Mouse (Mus musculus) layer of hippocampus, postnatal 10 days (tissue): ENCODE data around the gene Rapgef6. TPM values are rescaled to one million over a fixed set of nuclear protein-coding genes. Genes with fewer than 3 reads are reported as not detected.
"Not testable (repeated sequence)": the region's sequence is repeated elsewhere in the genome, so short reads cannot be mapped to it uniquely, and the experiment has no call there.

Source experiments
- DNase-seq, 2 experiments: peaks; one replicate each; pipeline ENCODE4 v3.0.0; 2021; ENCODE audit warnings: low spot score in 2 of 2
- total RNA-seq, 2 experiments: library from RNA; stranded (reverse); gene quantifications; 2 replicates each; pipeline ENCODE4 v1.2.3; 2021

The Rapgef6 gene
- total RNA-seq, 2 experiments from 2014 or later: 35.9 to 43.7 TPM

GRCm38 (mm10) chr11:54567959-54568358, 45.3 kb downstream of the Rapgef6 start:
- no peak for DNase-seq

- DNase-seq: no peak
Measured at GRCm38 (mm10) chr11:54574741-54575140, 52.1 kb downstream of the Rapgef6 start.

- no peak for DNase-seq
Measured at GRCm38 (mm10) chr11:54592585-54592984, 69.9 kb downstream of the Rapgef6 start.

- no peak for DNase-seq
Measured at GRCm38 (mm10) chr11:54594049-54594448, 71.4 kb downstream of the Rapgef6 start.

- DNase-seq: no peak
Measured at GRCm38 (mm10) chr11:54595053-54595452, 72.4 kb downstream of the Rapgef6 start.

GRCm38 (mm10) chr11:54595905-54596555, 73.4 kb downstream of the Rapgef6 start:
- no peak for DNase-seq

- no peak for DNase-seq
Measured at GRCm38 (mm10) chr11:54597902-54598447, 75.3 kb downstream of the Rapgef6 start.

GRCm38 (mm10) chr11:54601121-54601520, 78.5 kb downstream of the Rapgef6 start:
- no peak for DNase-seq

- DNase-seq: not testable (repeated sequence)
Measured at GRCm38 (mm10) chr11:54602764-54603163, 80.1 kb downstream of the Rapgef6 start.

GRCm38 (mm10) chr11:54604415-54604814, 81.8 kb downstream of the Rapgef6 start:
- DNase-seq: no peak

- DNase-seq: no peak
Measured at GRCm38 (mm10) chr11:54613628-54614027, 91.0 kb downstream of the Rapgef6 start.

- no peak for DNase-seq
Measured at GRCm38 (mm10) chr11:54614560-54614959, 91.9 kb downstream of the Rapgef6 start.

- DNase-seq: no peak
Measured at GRCm38 (mm10) chr11:54618841-54619240, 96.2 kb downstream of the Rapgef6 start.

- DNase-seq: no peak
Measured at GRCm38 (mm10) chr11:54621725-54622124, 99.1 kb downstream of the Rapgef6 start.

- DNase-seq: no peak
Measured at GRCm38 (mm10) chr11:54626905-54627304, 104.3 kb downstream of the Rapgef6 start.

GRCm38 (mm10) chr11:54646420-54646819, 123.8 kb downstream of the Rapgef6 start:
- no peak for DNase-seq

- DNase-seq: no peak
Measured at GRCm38 (mm10) chr11:54648573-54648972, 125.9 kb downstream of the Rapgef6 start.

GRCm38 (mm10) chr11:54655420-54655819, 132.8 kb downstream of the Rapgef6 start:
- no peak for DNase-seq

GRCm38 (mm10) chr11:54673575-54674298, 151.1 kb downstream of the Rapgef6 start:
- no peak for DNase-seq

- DNase-seq: no peak
Measured at GRCm38 (mm10) chr11:54675792-54676489, 153.3 kb downstream of the Rapgef6 start.

- DNase-seq: no peak
Measured at GRCm38 (mm10) chr11:54679141-54679540, 156.5 kb downstream of the Rapgef6 start.

GRCm38 (mm10) chr11:54684831-54685230, 162.2 kb downstream of the Rapgef6 start:
- DNase-seq: no peak
